Mouse (Mus musculus) gastrocnemius, adult 2 months (tissue): ENCODE results near the gene Tmed9. TPM values are rescaled to one million over a fixed set of nuclear protein-coding genes. Genes with fewer than 3 reads are reported as not detected.
"Not testable (repeated sequence)": the region's sequence is repeated elsewhere in the genome, so short reads cannot be mapped to it uniquely, and the experiment has no call there.

Experiments
- DNase-seq: peaks from one replicate; pipeline ENCODE4 v3.0.0; 2022
- H3K27ac ChIP-seq: fragments of 200-600 bp; 2 replicates; pipeline ENCODE4 v1.8.1; 2022; ENCODE audit warnings: mild to moderate bottlenecking
- H3K4me3 ChIP-seq: fragments of 200-600 bp; 2 replicates; pipeline ENCODE4 v1.8.1; 2022; ENCODE audit warnings: mild to moderate bottlenecking, moderate library complexity
- CTCF ChIP-seq: fragments of 200-600 bp; IDR thresholded peaks from 2 replicates; pipeline ENCODE4 v1.8.1; 2022; ENCODE audit warnings: antibody characterized with exemption, mild to moderate bottlenecking, moderate library complexity
- intact Hi-C: fragments of 180-260 bp; cut with DNase I; formaldehyde crosslinking; loops from one replicate; pipeline ENCODE4 v1.15.1; 2025
- total RNA-seq, 2 experiments: library from RNA; stranded (reverse); gene quantifications; 2 replicates each; pipeline ENCODE4 v1.2.3; 2021

The Tmed9 gene
- total RNA-seq, 2 experiments from 2014 or later: 53.3 to 77.0 TPM

- Histone ChIP-seq H3K4me3 (no peak overlapping the region), H3K27ac (no peak overlapping the region)
- intact Hi-C loops: no loop called here
- TF ChIP-seq CTCF: no peak
- no peak for DNase-seq
These were observed 30.6 kb upstream of the Tmed9 start for GRCm38 (mm10) chr13:55542891-55543290.

GRCm38 (mm10) chr13:55543447-55543846 is 30.1 kb upstream of the Tmed9 start:
- no peak overlapping the region for H3K4me3 ChIP-seq
- intact Hi-C loops: no loop called here
- no peak for DNase-seq
- H3K27ac ChIP-seq: no peak overlapping the region
- TF ChIP-seq CTCF: no peak

GRCm38 (mm10) chr13:55544792-55545191 is 28.7 kb upstream of the Tmed9 start:
- Histone ChIP-seq H3K4me3 (no peak overlapping the region), H3K27ac (no peak overlapping the region)
- intact Hi-C loops: no loop called here
- TF ChIP-seq CTCF: no peak
- DNase-seq: no peak

- intact Hi-C loops: no loop called here
- TF ChIP-seq CTCF: no peak
- 0 out of 2 replicates have a peak overlapping the region, but pooled peaks have one; percentile 28 for H3K27ac ChIP-seq
- DNase-seq: peak; percentile 68
- H3K4me3 ChIP-seq: no peak overlapping the region
These were observed 25.6 kb upstream of the Tmed9 start for GRCm38 (mm10) chr13:55547916-55548315.

- H3K27ac ChIP-seq: no peak overlapping the region
- H3K4me3 ChIP-seq: no peak overlapping the region
- no peak for DNase-seq
- no peak for TF ChIP-seq CTCF
- intact Hi-C loops: no loop called here
These were observed 25.1 kb upstream of the Tmed9 start for GRCm38 (mm10) chr13:55548426-55548825.

- no peak for TF ChIP-seq CTCF
- no peak overlapping the region for H3K4me3 ChIP-seq
- no peak overlapping the region for H3K27ac ChIP-seq
- intact Hi-C loops: no loop called here
- no peak for DNase-seq
These were observed 24.5 kb upstream of the Tmed9 start for GRCm38 (mm10) chr13:55549061-55549460.

- no peak overlapping the region for H3K4me3 ChIP-seq
- no peak for DNase-seq
- TF ChIP-seq CTCF: no peak
- no peak overlapping the region for H3K27ac ChIP-seq
- intact Hi-C loops: no loop called here
These were observed 17.6 kb upstream of the Tmed9 start for GRCm38 (mm10) chr13:55555921-55556320.

GRCm38 (mm10) chr13:55557499-55557898 is 16.0 kb upstream of the Tmed9 start:
- DNase-seq: no peak
- Histone ChIP-seq H3K27ac (no peak overlapping the region), H3K4me3 (no peak overlapping the region)
- intact Hi-C loops: no loop called here
- no peak for TF ChIP-seq CTCF

GRCm38 (mm10) chr13:55563266-55563879 is 10.2 kb upstream of the Tmed9 start:
- intact Hi-C loops: no loop called here
- DNase-seq: peak; percentile 67
- TF ChIP-seq CTCF: no peak

GRCm38 (mm10) chr13:55567001-55567400 is 6.5 kb upstream of the Tmed9 start:
- intact Hi-C loops: no loop called here
- Histone ChIP-seq H3K27ac (0 out of 2 replicates have a peak overlapping the region, but pooled peaks have one; percentile 20), H3K4me3 (no peak overlapping the region)
- TF ChIP-seq CTCF: no peak
- DNase-seq: no peak

More at GRCm38 (mm10) chr13:55563266-55563879, 10.2 kb upstream of the Tmed9 start:
- peak overlapping the region; percentile 72 for H3K27ac ChIP-seq
- no peak overlapping the region for H3K4me3 ChIP-seq

- Histone ChIP-seq H3K27ac (no peak overlapping the region), H3K4me3 (no peak overlapping the region)
- DNase-seq: no peak
- no peak for TF ChIP-seq CTCF
- intact Hi-C loops: no loop called here
These were observed 5.6 kb upstream of the Tmed9 start for GRCm38 (mm10) chr13:55567949-55568348.

- H3K27ac ChIP-seq, H3K4me3 ChIP-seq, intact Hi-C loops, DNase-seq: not testable (repeated sequence)
These were observed 5.0 kb upstream of the Tmed9 start for GRCm38 (mm10) chr13:55568524-55568923.

GRCm38 (mm10) chr13:55569726-55570285 is 3.7 kb upstream of the Tmed9 start:
- no peak for TF ChIP-seq CTCF
- intact Hi-C loops: loop anchor here (2.0 to 5.0 kb wide), 2 partner anchors 23 to 33 kb away; partner anchors contain the start of gene Ddx41
- peak overlapping the region; percentile 85 for H3K27ac ChIP-seq
- no peak for DNase-seq
- peak overlapping the region; percentile 95 for H3K4me3 ChIP-seq
